Mouse (Mus musculus) cerebellum, adult 8-10 months (tissue): ENCODE measurements around the gene Dysf.

Experiments used
- DNase-seq: peaks from one replicate; pipeline ENCODE4 v3.0.0; 2022

The Dysf gene

DNA sequence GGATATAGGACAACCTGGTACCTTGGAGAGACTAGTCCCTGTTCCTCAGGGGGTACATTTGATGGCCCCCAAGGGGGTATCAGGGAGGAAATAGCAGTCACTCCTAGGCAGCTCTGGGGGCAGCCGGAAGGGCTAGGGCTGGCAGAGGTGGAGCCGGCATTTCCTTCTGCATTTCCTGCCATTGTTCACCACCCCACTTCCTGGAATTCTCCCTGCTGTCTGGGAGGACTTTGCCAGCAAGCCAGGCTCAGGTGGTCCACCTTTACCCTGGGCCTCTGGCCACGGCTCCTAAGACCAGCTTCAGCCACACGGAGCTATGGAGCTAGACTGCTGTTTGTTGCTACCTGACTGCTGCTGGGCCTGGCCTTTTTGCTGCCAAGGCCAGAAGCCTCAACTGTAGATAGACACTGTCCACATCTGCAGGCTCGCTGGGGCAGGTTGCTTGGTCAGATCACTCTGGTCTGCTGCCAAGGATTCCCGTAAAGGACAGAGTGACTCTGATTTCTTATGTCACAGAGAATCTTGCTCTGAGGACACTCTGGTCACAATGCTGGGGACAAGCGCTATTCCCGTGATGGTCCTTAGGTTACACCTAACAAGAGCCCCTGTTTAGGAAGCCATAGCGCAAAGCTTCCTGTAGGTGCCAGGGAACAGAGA is 45.6 kb downstream of the Dysf start:
- DNase-seq = no peak

DNA sequence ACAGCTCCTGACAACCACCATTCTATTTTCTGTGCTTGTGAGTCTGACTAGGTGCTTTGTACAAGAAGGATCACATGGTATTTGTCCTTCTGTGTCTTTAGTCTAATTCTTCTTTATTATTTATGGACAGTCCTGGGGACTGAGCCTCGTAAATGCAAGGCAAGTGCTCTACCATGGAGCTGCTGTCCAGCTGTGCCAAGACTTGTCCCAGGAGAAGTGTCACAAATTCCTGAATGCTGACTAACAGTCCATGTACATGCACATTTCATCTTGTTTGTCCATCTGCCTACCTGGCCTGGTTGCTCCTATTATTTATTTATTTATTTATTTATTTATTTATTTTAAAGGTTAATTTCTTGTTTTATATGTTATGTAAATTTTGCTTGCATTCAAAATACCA is 47.2 kb downstream of the Dysf start:
- DNase-seq = no peak

DNA sequence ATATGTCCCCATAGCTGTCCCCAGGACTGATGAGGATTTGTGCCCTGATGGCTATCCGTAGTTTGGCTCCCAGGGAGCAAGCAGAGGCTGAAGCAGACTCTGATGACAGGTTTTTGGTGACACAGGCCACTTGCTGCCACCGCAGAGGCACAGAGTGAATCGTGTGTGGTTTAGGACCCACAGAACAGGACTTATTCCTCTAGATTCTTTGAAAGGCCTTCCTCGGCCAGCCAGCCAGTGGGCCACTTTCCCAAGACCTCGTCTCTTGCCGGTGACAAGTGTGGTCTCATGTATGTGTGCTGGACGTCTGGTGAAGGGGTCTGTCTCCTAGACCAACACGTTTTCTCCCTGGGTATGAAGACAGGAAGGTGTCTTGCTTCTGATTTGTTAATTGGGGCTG is 48.8 kb downstream of the Dysf start:
- no peak for DNase-seq

DNA sequence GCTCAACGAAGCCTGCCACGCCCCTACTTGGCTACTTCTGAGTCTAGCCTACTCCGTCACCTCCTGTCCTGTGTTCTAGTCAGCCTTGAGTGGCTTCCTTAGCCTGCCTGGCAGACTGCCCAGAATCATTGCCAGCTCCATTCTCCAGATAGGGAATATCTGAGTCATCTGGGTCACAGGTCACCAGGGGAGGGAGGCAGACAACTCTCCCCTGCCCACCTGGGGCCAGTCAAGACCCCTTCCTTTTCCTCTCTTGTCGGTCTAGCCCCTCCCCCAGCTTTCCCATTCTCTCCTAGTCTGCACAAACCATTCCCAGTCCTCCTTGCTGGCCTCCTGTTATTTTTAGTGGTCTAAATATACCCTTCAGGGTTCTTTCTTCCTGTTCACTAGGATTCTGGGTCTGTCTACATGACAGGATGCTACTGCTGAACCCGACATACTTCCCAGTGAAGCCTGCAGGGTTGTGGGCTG is 50.3 kb downstream of the Dysf start:
- DNase-seq = no peak

DNA sequence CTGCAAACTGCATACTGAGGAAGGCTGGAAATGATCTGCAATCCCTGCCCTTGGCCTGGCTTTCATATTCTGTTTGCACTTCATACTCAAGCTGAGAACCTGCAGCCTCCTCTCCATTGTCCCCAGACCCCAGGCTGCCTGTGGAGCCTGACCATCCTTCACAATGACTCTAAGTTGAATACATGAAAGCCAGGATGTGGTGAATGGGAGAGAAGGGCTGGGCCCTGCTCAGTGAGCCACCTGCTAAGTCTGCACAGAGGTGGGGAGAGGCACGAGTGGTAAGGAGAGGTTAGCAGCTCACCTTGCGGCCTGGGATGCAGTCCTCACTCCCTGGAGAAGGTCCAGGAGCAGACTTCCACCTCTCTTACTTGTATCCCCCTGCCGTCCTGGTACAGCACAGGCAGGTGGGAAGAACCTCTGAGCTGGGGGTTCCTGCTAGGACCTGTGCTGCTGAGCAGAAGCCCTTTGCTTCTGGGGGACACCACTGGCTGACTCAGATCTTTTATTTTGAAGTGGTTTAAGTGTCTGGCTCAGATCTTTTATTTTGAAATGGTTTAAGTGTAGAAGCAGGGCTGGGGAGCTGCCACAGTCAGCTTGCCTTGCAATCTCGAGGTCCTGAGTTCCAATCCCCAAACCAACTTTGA is 51.5 kb downstream of the Dysf start:
- no peak for DNase-seq

DNA sequence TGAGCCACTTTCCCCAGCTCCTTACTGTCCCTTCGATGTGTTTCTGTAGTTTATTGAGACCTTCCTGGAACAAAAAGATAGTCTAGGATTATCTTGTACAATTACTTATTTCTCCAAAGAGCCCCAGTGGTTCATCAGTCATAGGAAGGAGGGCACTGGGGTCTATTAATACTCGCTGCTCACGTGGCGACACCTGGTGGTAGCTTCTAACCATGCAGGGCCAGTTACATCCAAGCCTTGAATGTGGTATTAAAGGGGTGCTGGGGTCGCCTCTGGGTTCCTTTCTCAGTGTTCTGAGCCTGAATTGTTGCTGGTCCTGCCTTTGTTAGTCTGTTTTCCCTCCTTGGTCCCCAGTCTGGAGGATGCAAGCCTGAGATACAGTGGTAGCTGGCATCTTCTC is 52.9 kb downstream of the Dysf start:
- DNase-seq = peak; percentile 25

DNA sequence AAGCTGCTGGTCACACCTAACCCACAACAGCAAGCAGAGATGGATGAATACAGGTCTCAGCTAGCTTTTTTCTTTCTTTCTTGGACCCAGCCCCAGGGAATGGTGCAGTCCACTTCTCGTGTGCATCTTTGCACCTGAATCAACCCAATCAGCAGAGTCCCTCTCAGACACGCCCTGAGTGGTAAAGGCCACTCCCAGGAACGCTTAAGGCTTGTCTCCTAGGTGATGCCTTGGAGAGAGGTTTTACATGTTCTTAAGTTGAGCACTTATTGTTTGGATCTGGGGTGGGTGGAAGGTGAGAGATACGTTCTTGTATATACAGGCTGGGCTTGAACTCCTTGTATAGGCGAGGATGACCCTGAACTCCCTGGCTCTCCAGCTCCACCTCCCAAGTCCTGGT is 54.2 kb downstream of the Dysf start:
- DNase-seq = no peak

DNA sequence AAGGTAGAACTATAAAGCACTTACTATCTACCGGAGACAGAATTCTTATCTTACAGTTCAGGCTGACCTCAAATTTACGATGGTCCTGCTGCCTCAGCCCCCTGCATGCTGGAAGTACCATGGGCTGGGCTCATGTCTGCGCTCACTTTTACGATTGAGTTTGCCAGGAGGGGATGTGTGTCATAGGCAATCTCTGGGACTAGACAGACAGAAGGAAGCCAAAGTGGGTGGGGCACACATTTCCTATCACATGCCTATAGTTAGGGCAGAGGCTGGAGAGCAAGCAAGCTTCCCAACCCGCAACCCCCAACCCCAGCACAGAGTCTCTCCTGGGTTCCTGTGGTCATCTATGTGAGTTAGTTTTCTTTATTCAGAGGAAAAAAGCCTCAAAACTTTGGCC is 59.8 kb downstream of the Dysf start:
- no peak for DNase-seq

DNA sequence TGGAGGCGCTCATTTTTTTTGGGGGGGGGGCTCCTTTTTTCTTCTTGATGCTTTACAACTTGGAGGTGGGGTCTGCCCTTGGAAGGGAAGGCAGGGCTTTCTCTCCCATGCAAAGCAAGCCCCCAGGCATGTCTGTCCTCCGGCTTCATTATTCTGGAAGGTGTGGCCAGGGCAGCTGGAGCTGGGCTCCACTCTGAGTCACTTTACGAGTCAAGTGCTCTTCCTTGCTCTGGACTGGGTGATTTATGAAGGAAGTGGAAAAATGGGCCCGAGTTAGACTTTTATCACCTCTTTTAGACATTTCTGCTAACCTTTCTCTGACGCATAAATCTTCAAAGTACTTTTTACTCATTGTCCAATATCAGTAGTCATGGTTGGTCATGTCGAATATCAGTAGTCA is 61.9 kb downstream of the Dysf start:
- no peak for DNase-seq

DNA sequence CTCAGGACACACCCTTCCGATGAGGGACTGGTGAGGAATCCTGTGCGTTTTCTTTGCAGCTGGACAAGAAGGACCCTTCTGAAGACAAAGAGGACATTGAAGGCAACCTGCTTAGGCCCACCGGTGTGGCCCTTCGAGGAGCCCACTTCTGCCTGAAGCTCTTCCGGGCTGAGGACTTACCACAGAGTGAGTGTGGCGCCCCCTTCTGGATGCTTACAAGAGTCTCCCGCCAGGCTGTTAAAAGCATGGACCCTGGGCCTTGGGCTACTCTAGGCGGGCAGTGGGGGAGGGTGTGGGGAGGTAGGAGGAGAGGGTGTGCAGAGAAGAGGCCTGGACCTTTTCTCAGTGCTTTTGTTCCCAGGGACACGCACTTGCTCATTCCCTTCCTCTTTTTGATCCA is 64.2 kb downstream of the Dysf start:
- DNase-seq = no peak

DNA sequence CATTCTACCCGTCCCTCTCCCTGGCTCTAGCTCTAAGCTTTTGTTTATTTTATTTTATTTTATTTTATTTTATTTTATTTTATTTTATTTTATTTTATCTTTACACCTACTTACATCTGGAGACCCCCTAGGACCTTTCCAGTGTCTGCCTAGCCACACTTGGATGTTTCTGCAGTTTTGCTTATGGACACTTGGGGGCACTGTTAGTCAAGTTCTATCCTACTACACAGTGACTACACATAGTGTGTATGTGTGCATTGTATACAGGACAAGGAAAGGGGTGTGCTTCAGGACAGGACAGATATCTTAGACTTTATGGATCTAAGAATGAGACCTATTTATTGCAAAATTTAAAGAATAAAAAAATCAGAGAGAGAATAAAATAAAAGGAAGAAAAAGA is 69.8 kb downstream of the Dysf start:
- no peak for DNase-seq

DNA sequence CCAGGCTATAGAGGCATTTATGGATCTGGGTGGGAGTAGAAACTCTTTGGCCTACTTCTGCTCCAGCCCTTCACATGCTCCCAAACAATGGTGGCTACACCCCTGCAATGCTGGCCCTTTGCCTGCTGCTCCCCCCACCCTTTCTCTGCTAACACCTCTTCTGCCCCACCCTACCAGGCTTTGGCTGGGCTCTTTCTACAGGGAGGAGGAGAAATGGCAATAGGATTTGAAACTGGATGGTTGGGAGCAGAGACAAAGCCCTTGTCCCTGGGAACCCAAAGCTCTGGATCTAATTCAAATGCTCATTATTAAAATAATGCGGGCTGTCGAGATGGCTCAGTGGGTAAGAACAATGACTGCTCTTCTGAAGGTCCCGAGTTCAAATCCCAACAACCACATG is 72.2 kb downstream of the Dysf start:
- DNase-seq = no peak

DNA sequence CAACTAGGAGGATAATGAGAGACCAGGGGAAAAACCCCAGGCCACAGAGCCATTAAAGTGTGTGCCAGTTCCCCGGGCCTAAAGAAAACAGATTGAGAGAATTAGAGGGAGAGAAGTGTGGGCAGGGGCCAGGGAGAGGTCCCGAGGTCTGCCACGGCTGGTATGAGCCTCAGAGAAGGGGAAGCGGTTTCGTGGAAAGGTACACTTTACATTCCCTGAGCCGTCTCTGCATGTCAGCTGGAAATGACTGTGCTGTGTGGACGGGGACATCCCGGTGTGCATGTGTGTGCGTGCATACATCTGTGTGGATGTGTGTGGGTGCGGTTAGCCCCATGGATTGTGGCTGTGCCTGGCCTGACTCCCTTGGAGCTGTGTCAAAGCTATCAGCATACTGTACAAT is 76.4 kb downstream of the Dysf start:
- no peak for DNase-seq

DNA sequence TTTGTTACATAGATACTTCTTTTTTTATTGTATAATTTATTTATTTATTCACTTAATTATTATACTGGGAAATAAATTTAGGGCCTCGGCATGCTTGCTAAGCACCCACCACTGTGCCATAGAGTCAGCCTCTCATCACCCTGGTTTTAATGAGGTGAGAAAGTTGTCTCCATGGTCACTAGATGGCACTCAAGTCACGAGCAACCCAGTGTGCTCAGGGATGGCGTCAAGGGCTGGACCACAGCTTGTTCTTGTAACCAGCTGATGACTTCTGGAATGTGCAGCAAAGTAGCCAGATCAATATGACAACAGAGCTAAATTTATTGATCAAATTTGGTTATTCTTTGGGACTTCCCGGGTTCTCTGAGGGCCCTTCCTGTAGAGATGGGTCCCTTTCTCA is 85.1 kb downstream of the Dysf start:
- peak; percentile 31 for DNase-seq

DNA sequence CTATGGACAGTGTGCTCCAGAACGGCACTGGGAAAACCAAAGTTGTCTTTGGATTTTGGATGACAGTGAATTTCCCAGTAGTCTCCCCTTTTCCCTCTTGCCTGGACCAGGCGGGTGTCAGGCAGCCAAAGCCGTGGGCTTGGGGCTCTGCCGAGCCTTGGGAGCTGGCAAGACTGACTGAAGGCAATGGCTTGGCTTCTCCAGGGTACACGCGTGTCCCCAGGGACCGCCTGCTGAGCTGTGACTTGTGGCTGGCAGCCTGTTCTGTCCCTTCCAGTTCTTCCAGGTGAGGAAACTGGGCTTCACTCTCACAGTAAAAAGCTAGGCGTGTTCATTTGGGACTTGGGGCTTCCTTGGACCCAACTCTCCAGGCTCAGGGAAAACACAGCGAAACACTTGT is 86.1 kb downstream of the Dysf start:
- no peak for DNase-seq

DNA sequence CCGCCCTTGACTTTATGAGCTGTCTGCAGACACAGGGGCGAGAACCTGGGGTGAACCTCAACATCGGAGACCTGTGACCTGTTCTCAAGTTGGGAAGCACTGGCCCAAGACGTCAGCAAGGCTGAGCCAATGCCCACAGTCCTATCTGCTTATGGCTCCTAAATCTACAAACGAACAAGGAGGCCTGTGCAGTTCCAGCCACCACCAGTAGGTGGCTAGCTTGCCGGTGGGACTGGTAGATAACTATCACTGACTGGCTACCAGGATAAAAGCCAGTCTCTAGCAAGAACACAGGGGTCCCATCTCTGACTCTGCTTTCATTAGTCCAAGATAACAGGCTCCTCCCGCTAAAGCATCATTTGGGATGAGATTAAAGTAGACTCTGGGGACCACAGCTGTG is 86.6 kb downstream of the Dysf start:
- peak; percentile 68 for DNase-seq

DNA sequence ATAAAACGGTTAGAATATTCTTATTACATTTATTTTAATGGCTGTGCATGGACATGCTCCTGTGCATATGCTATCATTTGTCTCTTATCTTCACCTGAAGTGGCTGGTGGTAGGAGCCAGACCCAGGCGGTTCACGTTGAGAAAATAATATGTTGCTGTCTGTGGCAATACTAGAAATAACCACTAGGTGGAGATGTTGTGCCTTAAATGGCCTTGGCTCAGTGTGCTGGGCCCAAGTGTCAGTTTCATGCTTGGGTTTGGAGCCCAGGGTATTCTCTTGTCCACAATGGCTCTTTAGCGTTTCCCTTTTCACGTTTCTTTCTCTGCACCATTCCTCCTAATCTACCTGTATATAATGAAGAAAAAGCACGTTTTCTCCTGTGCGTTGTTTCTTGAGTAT is 87.5 kb downstream of the Dysf start:
- DNase-seq = peak; percentile 67

DNA sequence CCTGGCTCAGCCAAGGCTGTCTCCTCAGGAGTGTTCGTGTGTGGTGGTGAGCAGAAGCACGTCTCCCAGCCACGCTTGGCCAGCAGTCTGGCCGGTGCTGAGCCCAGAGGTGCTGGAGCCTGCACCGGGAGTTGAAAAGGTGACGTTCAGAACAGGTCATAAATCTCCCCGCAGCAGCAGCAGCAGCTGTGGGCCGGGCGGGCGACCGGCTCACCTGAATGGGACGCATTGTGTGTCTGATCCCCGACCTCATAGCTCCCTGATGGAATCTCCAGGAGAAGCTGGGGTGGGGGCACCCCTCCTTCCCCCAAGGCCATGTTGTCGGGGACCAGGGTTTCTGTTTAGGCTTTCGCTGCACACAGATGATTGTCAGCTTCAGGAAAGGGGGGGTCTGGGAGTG is 93.6 kb downstream of the Dysf start:
- DNase-seq = no peak

DNA sequence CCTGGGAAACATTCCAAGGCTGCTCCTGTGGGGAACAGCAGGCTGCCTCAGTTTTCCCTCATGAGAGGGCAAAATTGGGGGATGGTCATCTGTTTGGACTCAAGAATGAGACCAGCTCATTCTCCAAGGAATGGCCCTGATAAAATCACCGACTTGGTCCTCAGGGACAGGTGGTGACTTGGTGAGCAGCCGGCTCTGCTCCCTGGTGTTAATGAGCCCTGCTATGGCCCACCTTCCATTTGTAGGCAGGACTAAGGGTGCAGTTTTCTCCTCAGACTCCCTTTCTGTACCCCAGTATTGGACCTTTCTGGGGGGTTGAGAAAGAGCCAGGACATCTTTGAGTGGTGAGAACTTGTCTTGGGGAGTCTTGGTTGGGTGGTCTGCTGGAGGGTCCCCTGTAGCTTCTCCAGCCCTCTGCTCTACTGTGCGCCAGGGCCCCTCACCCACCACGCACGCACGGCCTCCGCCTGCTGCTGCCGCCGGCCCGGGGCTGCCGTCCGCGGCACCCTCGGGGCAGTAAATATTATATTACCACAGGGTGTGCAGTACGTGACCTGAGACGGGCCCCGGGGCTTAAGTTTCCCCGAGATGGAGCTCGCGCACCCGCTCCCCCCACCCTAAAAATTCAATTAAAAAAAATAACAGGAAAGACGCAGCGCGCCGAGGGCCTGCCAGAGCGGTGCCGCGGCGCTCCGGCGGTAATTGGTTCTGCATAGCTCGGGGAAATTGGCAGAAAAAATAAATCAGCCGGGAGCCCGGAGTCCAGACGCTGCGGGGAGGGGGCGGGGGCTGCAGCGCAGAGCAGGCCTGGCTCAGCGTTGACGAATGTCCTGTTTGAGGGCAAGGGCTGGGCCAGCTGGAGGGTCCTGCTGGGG is 97.0 kb downstream of the Dysf start:
- DNase-seq = peak; percentile 10

DNA sequence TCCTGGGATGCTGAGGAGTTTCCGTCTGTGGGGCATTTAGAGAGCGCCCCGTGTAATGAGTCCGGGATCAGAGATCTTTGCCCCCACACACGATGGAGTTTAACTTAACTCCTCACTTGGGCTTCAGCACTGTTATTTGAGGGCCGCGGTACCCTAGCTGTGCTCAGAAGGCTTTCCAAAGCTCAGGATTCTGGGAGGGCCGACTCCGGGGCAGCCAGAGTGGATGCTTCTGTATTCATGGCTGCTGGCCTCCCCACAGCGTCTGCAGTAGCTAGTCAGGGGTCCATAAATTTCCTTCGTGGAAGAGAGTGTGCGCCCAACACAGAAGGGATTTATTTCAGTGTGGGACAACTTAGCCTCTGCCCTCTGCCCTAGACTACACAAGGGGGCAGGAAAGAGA is 97.7 kb downstream of the Dysf start:
- DNase-seq = no peak

DNA sequence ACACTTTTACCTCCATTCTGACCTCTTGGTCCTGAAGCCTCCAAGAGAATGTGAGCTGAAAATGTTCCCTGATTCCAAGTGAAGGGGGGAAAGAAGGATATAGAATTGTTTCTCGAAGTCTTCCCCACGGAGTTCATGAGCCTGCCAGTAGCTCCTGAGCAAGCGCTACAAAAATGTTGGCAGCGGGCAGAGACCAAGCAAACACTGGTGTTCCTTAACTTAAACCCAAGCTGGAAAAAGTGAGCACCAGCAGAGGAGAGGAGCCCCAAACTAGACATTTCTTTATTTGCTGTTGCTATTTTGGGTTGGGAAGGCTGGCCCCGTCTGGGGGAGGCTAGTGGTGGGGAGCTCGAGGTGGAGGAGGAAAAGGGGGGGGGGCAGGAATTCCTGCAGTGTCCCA is 102.0 kb downstream of the Dysf start:
- no peak for DNase-seq

DNA sequence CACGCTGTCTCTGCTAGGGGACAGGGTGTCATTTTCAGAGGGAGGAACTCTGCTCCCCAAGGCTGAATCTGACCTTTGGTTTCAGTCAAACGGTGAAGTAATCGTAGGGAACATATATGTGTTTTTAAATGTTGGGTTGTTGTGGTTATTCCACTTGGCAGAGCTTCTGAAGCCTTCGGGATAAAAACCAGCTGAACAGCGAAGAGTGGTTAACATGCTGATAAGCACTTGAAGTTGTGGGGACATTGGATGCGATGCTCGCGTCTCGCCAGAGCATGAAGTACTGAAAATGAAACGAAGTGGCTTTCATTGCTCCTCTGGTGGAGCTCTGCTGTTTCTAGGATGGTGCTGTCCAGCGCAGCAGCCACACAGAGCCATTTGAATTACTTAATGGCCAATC is 102.7 kb downstream of the Dysf start:
- no peak for DNase-seq

DNA sequence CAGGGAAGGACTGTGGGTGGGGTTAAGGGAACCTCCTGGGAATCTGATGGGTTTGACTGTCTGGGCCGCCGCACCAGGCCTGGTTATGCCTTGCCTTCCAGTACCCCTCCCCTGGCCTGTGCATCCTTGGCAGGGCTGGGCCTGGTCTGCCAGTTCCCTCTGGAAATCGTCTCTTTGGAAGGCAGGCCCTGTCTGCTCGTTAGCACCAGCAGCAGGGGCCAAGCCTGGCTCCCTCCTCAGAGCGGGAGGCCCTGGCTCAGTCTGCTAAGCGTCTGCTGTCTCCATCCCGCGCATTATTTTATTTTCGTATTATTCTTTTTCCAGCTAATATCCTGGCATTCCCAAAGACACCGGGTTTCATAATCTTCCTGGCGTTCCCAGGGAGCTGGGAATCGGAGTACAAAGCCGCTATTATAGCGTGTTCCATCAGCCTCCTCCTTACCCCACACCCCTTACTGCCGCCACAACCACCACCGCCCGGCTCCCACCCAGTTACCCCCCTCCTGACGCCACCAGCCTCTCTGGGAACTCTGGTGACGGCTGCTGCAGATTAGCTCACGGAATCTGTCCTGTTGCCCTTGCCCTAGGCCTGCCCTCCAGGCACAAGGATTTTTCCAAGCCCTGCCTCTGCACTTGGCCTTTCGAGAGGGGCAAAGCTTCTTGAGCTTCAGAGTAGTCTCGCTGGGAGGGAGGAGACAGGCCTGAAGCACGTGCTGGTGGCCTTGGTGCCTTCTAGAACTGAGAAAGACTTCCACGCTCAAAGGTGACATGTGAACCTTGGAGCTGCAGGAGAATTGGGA is 111.5 kb downstream of the Dysf start:
- DNase-seq = no peak
